Mouse (Mus musculus) c-Kit-positive CD71-positive TER-119-positive erythroid progenitor cells, embryonic 14.5 days (primary cell): ENCODE results near the gene Pdxdc1.
"Not testable (repeated sequence)": the region's sequence is repeated elsewhere in the genome, so short reads cannot be mapped to it uniquely, and the experiment has no call there.

Source experiments
- DNase-seq: peaks from one replicate; pipeline ENCODE4 v3.0.0-alpha.2; 2013; ENCODE audit warnings: low spot score

Pdxdc1 gene

DNA sequence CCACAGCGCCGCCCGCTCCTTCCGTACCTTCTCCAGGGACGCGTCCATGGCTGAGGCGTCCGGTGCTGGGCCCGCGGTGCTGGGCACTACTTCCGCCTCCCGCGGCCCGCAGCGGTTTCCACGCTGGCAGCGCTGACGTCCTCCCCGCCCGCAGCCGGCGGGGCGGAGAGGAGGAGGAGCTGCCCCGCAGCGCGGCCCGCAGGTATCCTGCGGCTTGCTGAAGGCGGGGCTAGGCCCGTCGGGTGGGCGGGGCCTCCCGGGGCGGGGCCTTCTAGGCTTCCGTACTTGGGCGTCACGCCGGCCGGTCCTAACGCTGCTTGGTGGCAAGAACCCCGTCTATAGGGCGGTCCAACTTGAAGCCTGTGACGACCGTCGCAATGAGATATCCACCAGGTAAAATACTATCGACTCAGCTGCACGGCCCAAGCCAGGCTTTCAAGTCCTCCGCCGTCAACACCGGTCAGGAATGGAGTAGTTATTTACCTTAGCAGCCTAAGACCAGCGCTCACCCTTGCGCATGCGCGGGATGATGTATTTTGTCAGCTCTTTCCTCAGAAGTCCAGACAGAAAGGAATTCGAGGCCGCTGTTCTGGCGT is at the start of gene Pdxdc1, which contains the start of gene Mpv17l:
Gene Pdxdc1 (minus strand): TSS at position 244 of the 596 bp plus-strand sequence.
Gene Mpv17l (plus strand): TSS at position 274 of the 596 bp plus-strand sequence.
- peak; percentile 95 for DNase-seq

DNA sequence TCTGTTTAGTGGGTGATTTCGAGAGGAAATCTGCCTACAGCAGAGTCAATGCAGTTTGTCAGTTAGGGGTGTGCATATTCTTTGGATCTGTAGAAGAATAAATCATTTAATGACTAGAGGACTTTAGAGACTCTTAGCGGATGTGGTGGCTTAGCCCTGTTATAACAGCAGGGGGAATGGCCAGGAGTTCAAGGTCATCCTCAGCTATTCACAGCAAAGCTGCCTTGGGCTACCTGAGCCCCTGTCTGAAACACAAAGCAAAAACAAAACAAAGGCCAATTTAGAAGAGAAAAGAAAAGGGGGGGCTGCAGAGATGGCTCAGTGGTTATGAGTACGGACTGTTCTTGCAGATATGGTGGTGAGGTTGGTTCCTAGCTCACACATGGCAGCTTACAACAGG is 48.3 kb upstream of the Pdxdc1 start:
- DNase-seq, result no peak

DNA sequence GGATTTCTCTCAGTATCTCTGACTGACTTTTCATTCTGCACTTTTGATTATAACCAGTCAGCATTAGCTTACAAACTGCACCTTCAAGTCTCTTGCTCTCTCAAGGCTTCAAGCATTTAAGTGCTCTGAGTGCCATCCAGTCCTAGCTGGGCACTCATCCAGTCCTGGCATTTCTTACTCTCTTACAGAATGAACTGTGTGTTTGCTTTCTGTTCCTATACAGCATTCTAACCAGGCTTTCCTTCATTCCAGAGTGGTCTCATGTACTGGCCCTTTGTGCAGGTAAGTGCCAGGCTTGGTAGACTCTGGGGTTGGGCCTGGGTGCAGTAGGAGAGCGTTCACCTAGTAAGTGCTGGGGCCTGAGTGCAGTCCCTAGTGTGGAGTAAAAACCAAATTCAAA is 43.4 kb upstream of the Pdxdc1 start:
- DNase-seq, result no peak

DNA sequence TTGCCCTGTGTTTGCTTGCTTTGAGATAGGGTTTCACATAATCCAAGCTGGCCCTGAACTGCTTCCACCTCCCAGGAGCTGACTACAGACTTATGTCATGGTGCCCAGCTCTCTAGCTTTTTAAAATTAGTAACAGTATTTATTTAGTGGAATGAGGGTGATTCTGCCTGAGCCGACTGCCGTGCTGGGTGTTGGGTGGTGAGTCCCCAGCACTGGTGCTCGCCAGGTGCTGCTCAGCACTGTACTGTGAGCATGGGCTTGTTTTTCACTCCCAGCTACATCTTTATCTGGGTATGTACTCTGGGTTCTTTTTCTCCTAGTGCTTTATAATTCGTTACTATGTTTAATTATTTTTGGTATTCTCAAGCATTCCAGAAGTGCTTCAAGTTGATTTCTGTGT is 42.2 kb upstream of the Pdxdc1 start:
- no peak for DNase-seq

DNA sequence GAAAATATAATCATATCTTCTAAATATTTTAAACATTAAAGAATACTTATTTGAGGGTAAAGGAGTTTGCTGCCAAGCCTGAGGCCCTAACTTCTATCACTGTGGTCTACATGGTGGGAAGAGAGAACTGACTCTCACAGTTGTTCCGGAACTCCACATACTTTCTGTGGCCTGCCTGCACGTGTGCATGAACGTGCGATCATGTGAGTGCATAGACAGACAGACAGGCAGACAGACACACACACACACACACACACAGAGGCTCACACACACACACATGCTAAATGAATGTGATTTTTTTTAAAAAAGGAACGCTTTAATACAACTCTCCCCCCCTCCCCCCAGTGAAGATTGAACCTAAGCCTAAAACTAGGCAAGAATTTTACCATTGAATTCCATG is 41.8 kb upstream of the Pdxdc1 start:
- DNase-seq, result no peak

DNA sequence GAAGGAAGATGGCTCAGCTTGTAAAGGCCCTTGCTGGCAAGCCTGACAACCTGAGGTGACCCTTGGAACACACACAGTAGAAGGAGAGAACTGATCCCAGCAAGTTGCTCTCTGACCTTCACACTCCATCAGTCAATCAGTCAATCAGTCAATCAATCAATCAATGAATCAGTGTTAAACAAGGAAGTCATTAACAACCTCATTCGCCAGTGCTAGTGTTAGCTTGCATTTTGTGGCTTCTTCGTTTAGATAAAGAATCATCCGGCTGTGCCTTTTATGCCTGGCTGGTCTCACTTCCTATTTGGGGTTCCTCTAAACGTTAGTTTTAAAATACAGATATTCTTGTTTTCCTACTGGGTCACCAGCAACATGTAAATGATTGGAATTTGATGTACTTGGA is 41.2 kb upstream of the Pdxdc1 start:
- no peak for DNase-seq

DNA sequence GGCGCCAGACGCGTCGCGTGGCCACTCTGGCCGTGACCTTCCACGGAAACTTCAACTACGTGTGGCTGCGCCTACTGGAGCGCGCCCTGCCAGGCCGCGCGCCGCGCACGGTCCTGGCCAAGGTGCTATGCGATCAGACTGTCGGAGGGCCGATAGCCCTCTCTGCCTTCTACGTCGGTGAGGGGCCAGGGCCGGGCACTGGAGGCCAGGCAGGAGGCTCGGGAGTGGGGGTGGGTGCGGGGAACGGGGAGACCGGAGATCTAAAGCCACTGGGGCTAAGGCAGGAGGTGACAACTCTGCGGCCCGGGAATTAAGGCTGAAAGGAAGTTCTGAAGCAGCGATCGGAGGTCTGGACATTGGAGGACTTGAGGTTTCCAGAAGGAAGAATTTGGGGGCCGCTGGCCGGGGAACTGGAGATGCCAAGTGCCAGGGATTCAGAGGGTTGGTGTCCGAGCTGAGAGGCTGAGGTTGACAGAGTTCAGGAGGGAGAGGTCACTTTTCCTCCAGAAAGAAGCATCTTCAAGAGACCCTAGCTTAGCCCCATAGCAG is 38.0 kb upstream of the Pdxdc1 start:
- no peak for DNase-seq

DNA sequence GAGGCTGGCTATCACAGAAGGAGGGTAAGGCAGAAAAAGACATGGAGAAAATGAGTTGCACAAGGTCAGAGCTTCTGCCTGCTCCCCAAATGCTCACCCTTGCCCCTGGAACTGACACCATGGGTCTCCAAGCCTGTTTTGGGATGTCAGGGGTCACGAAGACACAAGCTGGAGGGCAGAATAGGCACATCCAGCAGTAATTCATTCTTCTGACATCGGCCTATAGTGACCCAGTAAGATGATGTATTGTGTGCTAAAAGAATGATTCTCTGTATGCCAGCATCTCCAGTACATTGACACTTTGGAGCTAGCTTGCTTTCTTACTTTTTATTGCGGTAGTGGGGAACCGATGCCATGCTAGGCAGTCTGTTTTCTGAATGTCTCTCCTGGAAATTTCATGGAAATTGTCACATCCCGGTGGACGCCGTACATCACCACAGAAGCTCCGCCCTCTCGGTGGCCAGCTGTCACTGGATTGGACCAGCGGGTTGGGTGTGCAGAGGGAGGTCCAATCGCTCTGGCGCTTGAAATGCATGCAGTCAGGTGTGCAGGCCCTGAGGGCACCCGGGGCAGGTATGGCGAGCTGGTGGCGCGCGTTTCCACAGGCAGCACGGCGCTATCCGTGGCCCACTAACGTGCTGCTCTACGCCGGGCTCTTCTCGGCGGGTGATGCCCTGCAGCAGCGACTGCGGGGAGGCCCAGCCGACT is 37.4 kb upstream of the Pdxdc1 start:
- DNase-seq, result no peak

DNA sequence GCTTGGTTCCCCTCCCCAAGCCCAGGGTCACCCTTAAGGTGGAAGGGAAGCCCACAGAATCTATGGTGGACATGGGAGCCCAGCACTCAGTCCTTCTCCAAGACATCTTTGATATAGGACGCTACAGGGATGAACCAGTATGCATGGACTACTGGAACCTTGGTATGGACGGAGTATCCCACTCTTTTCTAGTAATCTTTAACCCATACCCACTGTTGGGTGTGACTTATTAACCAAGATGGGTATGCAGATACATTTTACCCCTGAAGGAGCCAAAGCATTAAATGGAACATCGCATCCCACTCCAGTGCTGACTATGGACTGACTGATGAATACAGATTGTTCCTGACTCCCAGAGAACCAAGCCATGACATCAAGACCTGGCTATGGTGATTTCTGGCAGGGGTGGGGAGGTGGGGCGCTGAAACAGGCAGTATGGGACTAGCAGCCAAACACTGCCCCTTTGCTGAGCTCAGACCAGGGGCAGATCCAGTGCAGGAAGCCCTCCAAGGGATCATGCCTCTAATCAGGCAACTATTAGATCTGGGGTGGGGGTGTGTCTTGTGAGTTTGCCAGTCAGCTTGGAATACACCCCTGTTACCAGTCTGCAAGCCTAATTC is 24.6 kb upstream of the Pdxdc1 start:
- DNase-seq, result no peak

DNA sequence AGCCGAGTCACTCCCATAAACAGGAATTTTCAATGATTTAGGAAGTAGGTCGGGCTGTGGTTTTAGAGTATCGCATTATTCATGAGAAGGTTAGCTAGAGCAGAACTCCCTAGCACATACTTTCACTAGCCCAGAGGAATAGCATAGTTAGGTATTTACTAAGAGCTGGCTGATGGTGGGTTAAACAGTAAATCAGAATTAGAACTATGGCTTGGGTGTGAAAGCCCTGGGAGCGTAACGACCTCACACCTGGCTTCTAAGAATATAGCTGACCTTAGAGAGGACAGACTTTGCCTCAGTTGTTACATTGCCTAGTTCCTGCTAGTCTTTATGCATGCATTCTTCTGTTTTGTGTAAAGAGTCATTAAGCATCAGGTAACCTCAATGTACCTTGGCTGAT is 20.0 kb upstream of the Pdxdc1 start:
- DNase-seq, result not testable (repeated sequence)

DNA sequence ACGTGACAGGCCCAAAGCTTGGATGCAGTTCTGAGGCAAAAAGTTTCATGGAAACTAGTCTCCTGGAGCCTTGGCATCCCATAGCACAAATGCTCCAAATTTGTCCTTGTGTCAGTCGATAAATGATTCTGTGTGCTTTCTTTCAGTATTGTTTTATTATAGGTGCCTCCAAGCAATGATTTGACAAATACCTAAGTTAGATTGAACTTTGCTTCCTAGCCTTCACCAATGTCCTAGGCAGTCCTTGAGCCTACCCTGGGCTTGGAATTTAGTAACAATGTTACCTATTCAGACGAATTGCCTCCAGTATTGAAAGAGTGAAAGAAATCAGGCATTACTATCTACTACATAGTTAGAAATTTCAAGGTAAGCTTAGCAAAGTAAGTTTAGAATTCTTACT is 19.6 kb upstream of the Pdxdc1 start:
- not testable (repeated sequence) for DNase-seq

DNA sequence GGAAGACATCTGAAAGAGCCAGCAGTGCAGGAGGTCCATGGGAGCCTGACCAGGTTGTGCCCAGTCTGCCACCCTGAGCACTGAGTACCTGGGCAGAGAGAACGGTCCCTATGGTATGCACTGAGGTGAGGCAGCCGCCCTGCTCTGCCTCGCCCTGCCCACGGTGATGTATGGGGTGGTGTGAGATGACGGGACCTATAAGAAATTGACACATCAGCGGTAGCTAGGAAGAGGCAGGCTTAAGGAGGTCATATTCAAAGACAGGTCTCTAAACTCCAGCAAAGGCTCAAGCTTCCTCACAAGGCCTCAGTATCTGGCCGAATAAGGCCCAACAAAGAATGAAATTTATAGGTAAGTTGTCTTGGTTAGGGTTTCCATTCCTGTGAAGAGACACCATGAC is 18.9 kb upstream of the Pdxdc1 start:
- no peak for DNase-seq

DNA sequence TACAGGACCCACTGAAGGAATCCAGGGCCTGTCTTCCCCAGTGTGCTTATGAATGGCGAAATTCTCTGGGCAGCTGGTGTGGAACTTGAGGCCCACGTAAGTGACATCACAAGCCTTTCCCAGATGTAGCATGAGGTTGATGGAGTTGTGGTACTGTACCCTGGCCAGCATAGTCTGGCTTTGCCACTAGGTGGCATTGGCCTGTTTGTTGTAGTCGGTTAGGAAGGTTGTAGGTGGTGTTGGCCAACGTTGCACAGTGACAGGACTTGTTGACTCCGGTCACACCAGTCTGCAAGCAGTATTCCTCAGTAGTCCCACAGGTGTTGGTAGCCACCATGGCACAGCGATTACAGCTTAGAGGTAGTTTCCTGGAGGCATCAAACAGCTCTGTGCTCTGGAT is 18.1 kb upstream of the Pdxdc1 start:
- DNase-seq, result no peak

DNA sequence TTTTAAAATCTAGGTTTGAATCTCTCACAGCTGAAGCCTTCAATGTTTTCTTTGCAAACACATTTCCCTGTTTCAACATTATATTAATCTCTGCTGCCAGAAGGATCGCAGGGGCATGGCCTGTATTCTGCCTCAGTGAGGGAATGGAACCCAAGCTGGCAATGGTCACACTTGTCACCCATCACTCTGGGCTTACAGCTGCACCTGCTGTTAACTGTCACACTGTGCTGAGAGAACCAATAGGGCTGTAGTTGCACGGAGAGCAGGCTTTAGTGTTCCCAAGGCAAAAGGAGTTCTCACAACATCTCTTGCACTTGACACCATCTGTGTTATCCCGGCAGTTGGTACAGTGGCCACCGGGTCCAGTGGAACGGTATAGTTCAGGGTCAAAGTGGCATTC is 17.2 kb upstream of the Pdxdc1 start:
- no peak for DNase-seq

DNA sequence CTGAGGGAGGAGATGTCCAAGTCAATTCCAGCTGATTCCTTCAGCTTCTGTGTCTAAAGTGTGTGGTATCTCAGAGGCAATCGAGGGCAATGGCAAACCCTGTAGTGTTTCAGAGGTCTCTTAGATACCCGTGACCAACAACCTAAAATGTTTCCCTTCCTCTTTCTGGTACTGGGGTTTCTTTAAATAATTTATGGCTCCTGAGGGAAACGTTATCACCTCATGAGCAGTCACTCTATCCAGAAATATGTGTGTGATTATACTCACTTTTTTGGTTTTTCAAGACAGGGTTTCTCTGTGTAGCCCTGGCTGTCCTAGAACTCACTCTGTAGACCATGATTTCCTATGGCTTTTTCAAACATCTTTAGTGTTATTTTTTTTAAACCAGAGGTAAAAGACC is 4.4 kb upstream of the Pdxdc1 start:
- DNase-seq, result no peak

DNA sequence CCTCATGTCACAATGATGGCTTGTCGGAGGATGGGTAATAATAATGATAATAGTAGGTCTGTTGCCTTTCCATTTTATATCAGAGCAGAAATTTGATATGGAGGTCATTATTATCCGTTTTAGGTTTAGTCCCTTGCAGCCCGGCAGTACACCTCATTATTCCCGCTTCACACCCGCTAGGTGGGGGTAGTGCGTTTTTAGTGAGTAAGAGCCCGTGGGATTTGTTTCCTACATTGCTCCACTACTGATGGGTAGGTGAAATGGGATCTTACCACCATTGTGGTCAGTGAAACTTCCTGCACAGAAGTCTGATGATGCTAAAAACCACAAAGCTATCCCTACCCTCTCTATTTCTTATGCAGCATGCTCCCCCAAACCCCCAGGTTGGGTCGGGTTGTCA is 557 bp upstream of the Pdxdc1 start:
- DNase-seq, result peak; percentile 83

DNA sequence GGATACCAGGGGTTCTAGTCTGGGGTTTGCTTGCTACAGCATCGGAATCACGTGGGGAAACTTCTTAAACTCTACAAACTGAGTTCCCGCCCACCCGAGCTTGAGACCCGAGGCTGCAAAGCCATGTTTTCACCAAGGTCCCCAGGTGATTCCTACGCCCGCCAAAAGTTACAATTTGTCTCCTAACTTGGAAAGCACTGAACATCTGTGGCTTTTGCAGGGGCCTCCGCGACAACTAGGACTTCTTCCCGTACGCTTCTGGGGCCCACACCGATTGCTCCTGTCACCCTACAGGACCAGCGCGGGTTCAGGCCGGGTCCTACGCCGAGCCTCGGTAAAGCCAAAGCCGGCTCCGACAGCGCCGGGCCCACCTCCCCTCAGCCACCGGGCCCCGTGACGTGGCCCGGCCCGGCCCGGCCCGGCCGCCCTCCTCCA is 517 bp downstream of the Pdxdc1 start:
- peak; percentile 48 for DNase-seq

DNA sequence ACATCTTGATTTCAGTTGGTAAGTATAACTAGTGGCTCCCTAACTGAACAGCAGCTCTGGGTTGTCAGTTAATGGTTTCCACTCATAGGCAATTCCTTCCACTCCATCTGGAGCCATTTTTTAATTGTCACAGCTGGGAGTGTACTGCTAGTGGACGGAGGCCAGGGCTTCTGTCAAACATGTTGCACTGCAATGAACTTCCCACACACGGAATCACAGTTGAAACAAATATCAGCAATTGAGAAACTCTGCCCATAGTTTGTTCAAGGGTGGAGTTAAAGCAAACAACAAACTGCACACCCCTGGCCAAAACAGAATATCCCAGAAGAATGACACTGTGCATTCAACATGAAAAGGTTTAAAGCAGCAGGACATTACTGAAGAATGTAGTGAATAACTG is 4.0 kb downstream of the Pdxdc1 start:
- no peak for DNase-seq

DNA sequence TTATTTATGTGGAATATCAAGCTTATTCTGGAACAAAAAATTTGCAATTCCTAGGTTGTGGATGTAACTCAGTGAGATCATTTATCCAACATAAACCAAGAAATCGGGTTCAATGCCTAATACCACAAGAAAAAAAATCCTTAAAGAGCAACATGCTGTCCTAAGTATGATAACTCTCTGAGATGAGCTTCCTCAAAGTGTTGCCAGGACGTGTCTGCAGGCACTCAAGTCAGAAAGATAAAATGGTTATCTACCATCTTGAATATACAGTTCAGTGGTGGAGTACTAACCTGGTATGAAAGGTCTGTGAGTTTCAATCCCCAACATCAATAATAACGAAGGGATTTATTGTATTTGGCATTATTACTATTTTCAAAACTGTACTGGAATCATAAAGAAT is 6.6 kb downstream of the Pdxdc1 start:
- no peak for DNase-seq

DNA sequence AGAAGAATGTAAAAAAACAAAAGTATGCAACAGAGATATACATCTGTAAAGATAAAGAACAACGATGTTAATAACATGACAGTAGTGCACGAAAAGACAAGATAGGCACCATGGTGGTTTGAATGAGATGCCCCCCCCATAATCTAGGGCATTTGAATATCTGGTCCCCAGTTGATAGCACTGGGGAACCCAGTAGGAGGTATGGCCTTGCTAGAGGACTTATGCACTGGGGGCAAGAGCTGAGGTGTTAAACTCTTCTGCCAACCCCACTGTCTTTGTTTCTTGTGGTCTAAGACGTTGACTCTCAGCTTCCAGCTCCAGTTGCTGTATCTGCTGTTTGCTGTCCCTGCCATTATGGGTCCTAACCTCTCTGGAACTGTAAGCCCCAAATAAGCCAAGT is 7.2 kb downstream of the Pdxdc1 start:
- DNase-seq, result no peak

DNA sequence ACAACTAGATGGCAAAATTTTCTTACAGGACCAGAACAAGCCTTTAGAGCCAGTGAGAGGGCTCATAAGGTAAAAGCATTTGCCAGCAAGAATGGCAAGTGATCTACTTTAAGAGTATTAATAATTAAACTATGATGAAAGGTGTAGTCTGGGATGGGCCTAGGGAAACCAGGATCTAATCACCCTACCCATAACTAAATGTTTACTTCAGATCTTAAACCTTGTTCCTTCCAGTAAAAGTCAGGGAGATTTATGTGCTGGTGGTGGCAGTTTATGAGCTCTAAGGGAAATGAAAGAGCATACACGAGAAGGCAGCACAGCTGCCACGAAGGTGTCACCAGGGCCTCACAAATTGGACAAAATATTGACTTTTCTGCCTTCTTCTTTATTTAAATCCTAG is 8.8 kb downstream of the Pdxdc1 start:
- DNase-seq, result no peak

DNA sequence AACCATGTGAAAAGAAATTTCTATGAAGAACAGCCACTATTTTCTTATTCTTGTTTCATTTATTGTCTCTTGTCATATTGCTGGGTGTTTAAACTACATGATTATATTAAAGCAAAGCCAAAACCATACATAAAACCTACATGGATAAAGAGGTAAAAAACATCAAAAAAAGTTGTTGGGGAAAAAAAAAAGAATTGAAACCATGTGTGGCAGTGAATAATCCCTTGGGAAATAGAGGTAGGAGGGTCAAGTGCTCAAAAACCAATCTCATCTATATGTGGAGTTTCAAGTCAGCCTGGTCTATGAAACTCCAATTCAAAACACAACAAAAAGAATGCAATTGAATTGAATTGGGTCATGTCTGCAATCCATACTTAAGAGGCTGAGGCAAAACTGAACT is 10.1 kb downstream of the Pdxdc1 start:
- DNase-seq, result no peak

DNA sequence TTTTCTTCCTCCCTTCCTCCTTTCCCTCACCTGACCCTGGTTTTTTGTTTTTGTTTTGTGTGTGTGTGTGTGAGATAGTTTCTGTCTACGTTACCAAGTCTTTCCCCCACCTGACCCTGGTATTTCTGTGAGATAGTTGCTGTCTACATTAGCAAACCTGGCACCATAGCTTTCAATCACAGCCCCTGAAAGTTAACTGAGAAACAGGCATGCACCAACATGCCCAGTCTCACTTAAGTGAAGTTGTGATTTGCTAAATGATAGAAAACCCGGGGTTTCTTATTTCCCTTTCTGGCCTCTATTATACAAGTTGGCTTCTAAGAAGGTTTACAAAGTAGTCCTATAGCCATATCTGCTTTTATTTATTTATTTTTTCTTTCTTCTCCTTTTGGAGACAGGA is 12.5 kb downstream of the Pdxdc1 start:
- no peak for DNase-seq
